Mouse (Mus musculus) midbrain, embryonic 15.5 days (tissue): Measurements from ENCODE around the gene Grrp1. TPM values are rescaled to one million over a fixed set of nuclear protein-coding genes. Genes with fewer than 3 reads are reported as not detected.

ENCODE experiments used
- ATAC-seq: fragments of 200-750 bp; cut with Nextera tagmentation; replicated peaks from 2 replicates; pipeline ENCODE4 v1.8.0; 2017; ENCODE audit warnings: moderate TSS enrichment
- H3K27ac ChIP-seq: fragments of 300-500 bp; sonication (generic); 2 replicates; pipeline ENCODE4 v1.5.1; 2015; ENCODE audit warnings: mild to moderate bottlenecking, inconsistent platforms
- H3K27me3 ChIP-seq: fragments of 300-500 bp; sonication (generic); replicated peaks from 2 replicates; pipeline ENCODE4 v1.6.1; 2015; ENCODE audit warnings: inconsistent platforms
- H3K36me3 ChIP-seq: fragments of 300-500 bp; sonication (generic); replicated peaks from 2 replicates; pipeline ENCODE4 v1.6.1; 2015; ENCODE audit warnings: inconsistent platforms
- H3K4me1 ChIP-seq: fragments of 300-500 bp; sonication (generic); 2 replicates; pipeline ENCODE4 v1.6.1; 2015; ENCODE audit warnings: inconsistent platforms
- H3K4me2 ChIP-seq: fragments of 300-500 bp; sonication (generic); 2 replicates; pipeline ENCODE4 v1.6.1; 2015; ENCODE audit warnings: inconsistent platforms, mild to moderate bottlenecking, moderate library complexity
- H3K4me3 ChIP-seq: fragments of 300-500 bp; sonication (generic); 2 replicates; pipeline ENCODE4 v1.5.1; 2015; ENCODE audit warnings: mild to moderate bottlenecking, inconsistent platforms
- H3K9ac ChIP-seq: fragments of 300-500 bp; sonication (generic); 2 replicates; pipeline ENCODE4 v1.6.1; 2015; ENCODE audit warnings: mild to moderate bottlenecking, inconsistent platforms
- H3K9me3 ChIP-seq: fragments of 300-500 bp; sonication (generic); 2 replicates; pipeline ENCODE4 v1.6.1; 2016; ENCODE audit warnings: inconsistent platforms
- WGBS: fragments of 180-500 bp; shearing (Covaris S2); methylation state at CpG from one replicate; pipeline ENCODE4 v1.1.7; 2015; ENCODE audit warnings: mixed read lengths; 5-methylcytosine and 5-hydroxymethylcytosine counted together
- polyA plus RNA-seq: library from polyadenylated mRNA; unstranded; fragments of >200 nt; fragmentation: Nextera tagmentation; extraction: Ambion mirVana; gene quantifications from 2 replicates; pipeline ENCODE4 v1.2.1, GENCODE M21; 2015

The Grrp1 gene
- polyA plus RNA-seq, 1 experiment from 2014 or later = 13.6 TPM

- H3K27me3 ChIP-seq = no peaks in the 10 kb centered on the region
- no peak overlapping the region for H3K9ac ChIP-seq
- no peaks in the 10 kb centered on the region for H3K9me3 ChIP-seq
- no peak for ATAC-seq
- H3K4me3 ChIP-seq = no peak overlapping the region
- H3K4me1 ChIP-seq = no peaks in the 10 kb centered on the region
- H3K36me3 ChIP-seq = no peaks in the 10 kb centered on the region
- H3K4me2 ChIP-seq = no peak overlapping the region
- WGBS = 71% methylated on average over 9 of the region's 9 CpGs
- no peak overlapping the region for H3K27ac ChIP-seq
These were observed 12.1 kb upstream of the Grrp1 start for GRCm38 (mm10) chr4:134265860-134266585.

- no peak overlapping the region for H3K27ac ChIP-seq
- no peaks in the 10 kb centered on the region for H3K36me3 ChIP-seq
- no peaks in the 10 kb centered on the region for H3K4me1 ChIP-seq
- H3K9ac ChIP-seq = no peak overlapping the region
- ATAC-seq = no peak
- H3K4me3 ChIP-seq = no peak overlapping the region
- no peak overlapping the region for H3K4me2 ChIP-seq
- WGBS = 41% methylated on average over 6 of the region's 6 CpGs
- no peaks in the 10 kb centered on the region for H3K27me3 ChIP-seq
- no peaks in the 10 kb centered on the region for H3K9me3 ChIP-seq
These were observed 9.3 kb upstream of the Grrp1 start for GRCm38 (mm10) chr4:134263191-134263590.

GRCm38 (mm10) chr4:134258354-134258753 lies 4.4 kb upstream of the Grrp1 start:
- H3K36me3 ChIP-seq = no peaks in the 10 kb centered on the region
- H3K27me3 ChIP-seq = peaks cover 26% of the 10 kb centered on the region
- ATAC-seq = no peak
- H3K9me3 ChIP-seq = no peaks in the 10 kb centered on the region
- no peak overlapping the region for H3K27ac ChIP-seq
- no peak overlapping the region for H3K4me3 ChIP-seq
- WGBS = 60% methylated on average over 11 of the region's 11 CpGs
- H3K4me2 ChIP-seq = no peak overlapping the region
- peaks cover 9% of the 10 kb centered on the region; the same call in 1 of the 2 replicates for H3K4me1 ChIP-seq
- H3K9ac ChIP-seq = no peak overlapping the region

- Histone ChIP-seq H3K9ac (no peak overlapping the region), H3K27ac (no peak overlapping the region), H3K27me3 (peaks cover 35% of the 10 kb centered on the region), H3K4me3 (no peak overlapping the region), H3K4me2 (no peak overlapping the region), H3K9me3 (no peaks in the 10 kb centered on the region), H3K36me3 (no peaks in the 10 kb centered on the region), H3K4me1 (peaks cover 13% of the 10 kb centered on the region; the same call in 1 of the 2 replicates)
- ATAC-seq = no peak
- 13% methylated on average over 11 of the region's 11 CpGs for WGBS
These were observed 3.5 kb upstream of the Grrp1 start for GRCm38 (mm10) chr4:134257198-134258009.

GRCm38 (mm10) chr4:134256407-134257197 lies 2.7 kb upstream of the Grrp1 start:
- Histone ChIP-seq H3K9ac (no peak overlapping the region), H3K27me3 (peaks cover 42% of the 10 kb centered on the region), H3K4me1 (peaks cover 22% of the 10 kb centered on the region), H3K36me3 (no peaks in the 10 kb centered on the region), H3K9me3 (no peaks in the 10 kb centered on the region), H3K27ac (no peak overlapping the region), H3K4me2 (no peak overlapping the region), H3K4me3 (no peak overlapping the region)
- 12% methylated on average over 19 of the region's 19 CpGs for WGBS
- ATAC-seq = no peak

- Histone ChIP-seq H3K27ac (no peak overlapping the region), H3K36me3 (no peaks in the 10 kb centered on the region), H3K4me2 (no peak overlapping the region), H3K4me3 (no peak overlapping the region), H3K9ac (no peak overlapping the region), H3K9me3 (no peaks in the 10 kb centered on the region), H3K27me3 (peaks cover 45% of the 10 kb centered on the region), H3K4me1 (peaks cover 28% of the 10 kb centered on the region)
- 22% methylated on average over 4 of the region's 4 CpGs for WGBS
- no peak for ATAC-seq
These were observed 1.9 kb upstream of the Grrp1 start for GRCm38 (mm10) chr4:134255854-134256253.

GRCm38 (mm10) chr4:134254835-134255234 lies 929 bp upstream of the Grrp1 start:
- Histone ChIP-seq H3K27ac (no peak overlapping the region), H3K27me3 (peaks cover 55% of the 10 kb centered on the region), H3K36me3 (no peaks in the 10 kb centered on the region), H3K4me3 (no peak overlapping the region), H3K4me1 (peaks cover 38% of the 10 kb centered on the region), H3K9ac (no peak overlapping the region), H3K9me3 (no peaks in the 10 kb centered on the region), H3K4me2 (no peak overlapping the region)
- 22% methylated on average over 3 of the region's 3 CpGs for WGBS
- no peak for ATAC-seq

GRCm38 (mm10) chr4:134252911-134253721 lies 790 bp downstream of the Grrp1 start:
- Histone ChIP-seq H3K27ac (no peak overlapping the region), H3K4me1 (peaks cover 47% of the 10 kb centered on the region), H3K4me2 (peak overlapping the region; percentile 76; the same call in 1 of the 2 replicates), H3K9ac (no peak overlapping the region), H3K36me3 (no peaks in the 10 kb centered on the region), H3K9me3 (no peaks in the 10 kb centered on the region), H3K4me3 (peak overlapping the region; percentile 60), H3K27me3 (peaks cover 63% of the 10 kb centered on the region)
- no peak for ATAC-seq
- WGBS = 11% methylated on average over 15 of the region's 15 CpGs

GRCm38 (mm10) chr4:134252131-134252910 lies 1.6 kb downstream of the Grrp1 start:
- H3K9ac ChIP-seq = peak overlapping the region; percentile 72
- 7% methylated on average over 22 of the region's 22 CpGs for WGBS
- H3K36me3 ChIP-seq = no peaks in the 10 kb centered on the region
- H3K4me1 ChIP-seq = peaks cover 47% of the 10 kb centered on the region
- peak overlapping the region; percentile 81 for H3K27ac ChIP-seq
- no peak for ATAC-seq
- peak overlapping the region; percentile 60 for H3K4me3 ChIP-seq
- H3K4me2 ChIP-seq = peak overlapping the region; percentile 76
- no peaks in the 10 kb centered on the region for H3K9me3 ChIP-seq
- peaks cover 71% of the 10 kb centered on the region for H3K27me3 ChIP-seq

GRCm38 (mm10) chr4:134251241-134252130 lies 2.4 kb downstream of the Grrp1 start:
- Histone ChIP-seq H3K27me3 (peaks cover 78% of the 10 kb centered on the region), H3K4me1 (peaks cover 45% of the 10 kb centered on the region), H3K4me2 (peak overlapping the region; percentile 76), H3K36me3 (no peaks in the 10 kb centered on the region), H3K9ac (peak overlapping the region; percentile 72), H3K9me3 (no peaks in the 10 kb centered on the region), H3K4me3 (peak overlapping the region; percentile 60), H3K27ac (peak overlapping the region; percentile 81)
- peak; percentile 67 for ATAC-seq
- under 1% methylated on average over 90 of the region's 91 CpGs for WGBS
